Mouse (Mus musculus) heart, embryonic 14.5 days (tissue): Measurements from ENCODE around the gene Golm1. TPM values are rescaled to one million over a fixed set of nuclear protein-coding genes. Genes with fewer than 3 reads are reported as not detected.
A peak's percentile ranks its signal among the peaks of the same experiment; 100 is the strongest.

Experiments
- ATAC-seq: fragments of 200-750 bp; cut with Nextera tagmentation; 2 replicates; pipeline ENCODE4 v1.8.0; 2017; ENCODE audit warnings: low read depth, moderate TSS enrichment; ENCODE audit not compliant: insufficient number of reproducible peaks, insufficient read depth, low FRiP score
- H3K27ac ChIP-seq, 2 experiments: fragments of 200-500 bp in 1 of 2; fragments of 300-500 bp in 1 of 2; sonication (generic) in 1 of 2; replicated peaks in 1 of 2; 2 replicates each; pipeline ENCODE4 v1.5.1; 2012 to 2014; ENCODE audit warnings: low read depth in 2 of 2, low read length in 2 of 2, control low read depth in 1 of 2, mild to moderate bottlenecking in 1 of 2, mixed read lengths in 1 of 2; ENCODE audit not compliant: control insufficient read depth in 1 of 2, insufficient read depth in 1 of 2
- H3K27me3 ChIP-seq: fragments of 300-500 bp; sonication (generic); 2 replicates; pipeline ENCODE4 v1.6.1; 2014; ENCODE audit warnings: mild to moderate bottlenecking, low read length, control low read depth; ENCODE audit not compliant: control insufficient read depth, insufficient read depth
- H3K36me3 ChIP-seq: fragments of 300-500 bp; sonication (generic); 2 replicates; pipeline ENCODE4 v1.6.1; 2014; ENCODE audit warnings: mild to moderate bottlenecking, control low read depth, low read length, mixed read lengths; ENCODE audit not compliant: control insufficient read depth, insufficient read depth
- H3K4me1 ChIP-seq, 2 experiments: fragments of 200-500 bp in 1 of 2; fragments of 300-500 bp in 1 of 2; sonication (generic) in 1 of 2; 2 replicates each; pipeline ENCODE4 v1.6.1; 2012 to 2014; ENCODE audit warnings: low read length in 2 of 2, control low read depth in 1 of 2, mixed read lengths in 1 of 2; ENCODE audit not compliant: control insufficient read depth in 2 of 2, insufficient read depth in 2 of 2
- H3K4me2 ChIP-seq: fragments of 300-500 bp; sonication (generic); 2 replicates; pipeline ENCODE4 v1.6.1; 2014; ENCODE audit warnings: mild to moderate bottlenecking, low read length
- H3K4me3 ChIP-seq, 2 experiments: fragments of 200-500 bp in 1 of 2; fragments of 300-500 bp in 1 of 2; sonication (generic) in 1 of 2; 2 replicates each; pipeline ENCODE4 v1.5.1; 2012 to 2014; ENCODE audit warnings: low read length in 2 of 2, mild to moderate bottlenecking in 2 of 2, control low read depth in 1 of 2, low read depth in 1 of 2, moderate library complexity in 1 of 2; ENCODE audit not compliant: control insufficient read depth in 1 of 2, insufficient read depth in 1 of 2
- H3K9ac ChIP-seq: fragments of 300-500 bp; sonication (generic); 2 replicates; pipeline ENCODE4 v1.6.1; 2014; ENCODE audit warnings: mild to moderate bottlenecking, low read length
- H3K9me3 ChIP-seq: fragments of 300-500 bp; sonication (generic); 2 replicates; pipeline ENCODE4 v1.6.1; 2016; ENCODE audit warnings: low read length, control low read depth; ENCODE audit not compliant: control insufficient read depth
- WGBS: fragments of 180-500 bp; shearing (Covaris S2); extraction: QIAGEN DNeasy Blood & Tissue Kit; methylation state at CpG from one replicate; pipeline ENCODE4 v1.1.7; 2014; 5-methylcytosine and 5-hydroxymethylcytosine counted together
- polyA plus RNA-seq: library from polyadenylated mRNA; unstranded; fragments of >200 nt; fragmentation: Nextera tagmentation; extraction: Ambion mirVana; gene quantifications from 2 replicates; pipeline ENCODE4 v1.2.1, GENCODE M21; 2014

Gene Golm1
- polyA plus RNA-seq, 1 experiment from 2014 or later = 46.6 TPM

GRCm38 (mm10) chr13:59637800-59638199, 37.8 kb downstream of the Golm1 start:
- no peak overlapping the region for H3K4me3 ChIP-seq
- H3K9ac ChIP-seq = no peak overlapping the region
- no peak overlapping the region for H3K27ac ChIP-seq
- H3K9me3 ChIP-seq = no peaks in the 10 kb centered on the region
- no peak overlapping the region for H3K4me2 ChIP-seq
- WGBS = 88% methylated on average over 7 of the region's 7 CpGs
- H3K4me1 ChIP-seq = peaks cover 12 to 18% of the 10 kb centered on the region in 2 experiments
- no peak for ATAC-seq
- H3K36me3 ChIP-seq = peaks cover 64% of the 10 kb centered on the region
- no peaks in the 10 kb centered on the region for H3K27me3 ChIP-seq

- Histone ChIP-seq H3K9ac (no peak overlapping the region), H3K4me3 (no peak overlapping the region), H3K4me2 (no peak overlapping the region), H3K36me3 (peaks cover 89% of the 10 kb centered on the region), H3K27ac (no peak overlapping the region), H3K9me3 (no peaks in the 10 kb centered on the region), H3K4me1 (peaks cover 5 to 8% of the 10 kb centered on the region in 2 experiments), H3K27me3 (no peaks in the 10 kb centered on the region)
- 68% methylated on average over 5 of the region's 5 CpGs for WGBS
- no peak for ATAC-seq
These were observed 41.0 kb downstream of the Golm1 start for GRCm38 (mm10) chr13:59634637-59635036.

DNA sequence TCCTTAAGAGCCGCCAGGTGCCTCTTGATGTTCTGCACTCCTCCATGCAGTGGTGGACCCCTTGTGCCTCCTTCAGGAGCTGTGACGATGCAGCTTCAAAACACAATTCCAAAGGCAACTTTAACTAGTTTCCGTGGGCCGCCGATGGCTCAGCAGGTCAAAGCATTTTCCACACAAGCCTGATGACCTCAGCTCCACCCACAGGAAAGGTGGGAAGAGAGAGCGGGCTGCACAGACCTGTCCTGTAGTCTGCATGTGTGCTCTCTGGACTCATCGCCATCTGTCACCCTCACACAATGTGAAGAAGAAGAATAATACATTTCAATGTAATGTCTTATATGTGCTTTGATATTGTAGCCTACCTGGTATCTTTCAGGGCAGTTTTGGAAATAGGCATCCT, 48.9 kb downstream of the Golm1 start:
- no peak overlapping the region for H3K27ac ChIP-seq
- peaks cover 8 to 21% of the 10 kb centered on the region in 2 experiments for H3K4me1 ChIP-seq
- H3K4me2 ChIP-seq = no peak overlapping the region
- no peak overlapping the region for H3K9ac ChIP-seq
- H3K9me3 ChIP-seq = no peaks in the 10 kb centered on the region
- no peak for ATAC-seq
- H3K36me3 ChIP-seq = peaks cover 77% of the 10 kb centered on the region
- WGBS = 67% methylated on average over 7 of the region's 7 CpGs
- no peak overlapping the region for H3K4me3 ChIP-seq
- no peaks in the 10 kb centered on the region for H3K27me3 ChIP-seq

- no peaks in the 10 kb centered on the region for H3K9me3 ChIP-seq
- H3K27me3 ChIP-seq = no peaks in the 10 kb centered on the region
- ATAC-seq = peak; percentile 89
- H3K9ac ChIP-seq = no peak overlapping the region
- H3K27ac ChIP-seq = peak overlapping the region; percentile 73 to 86; a peak in 3 of 4 replicates
- peaks cover 8 to 21% of the 10 kb centered on the region in 2 experiments for H3K4me1 ChIP-seq
- 24% methylated on average over 5 of the region's 5 CpGs for WGBS
- peak overlapping the region; percentile 16 for H3K4me2 ChIP-seq
- H3K36me3 ChIP-seq = peaks cover 77% of the 10 kb centered on the region
- no peak overlapping the region for H3K4me3 ChIP-seq
These were observed 50.7 kb downstream of the Golm1 start for GRCm38 (mm10) chr13:59624903-59625302.

DNA sequence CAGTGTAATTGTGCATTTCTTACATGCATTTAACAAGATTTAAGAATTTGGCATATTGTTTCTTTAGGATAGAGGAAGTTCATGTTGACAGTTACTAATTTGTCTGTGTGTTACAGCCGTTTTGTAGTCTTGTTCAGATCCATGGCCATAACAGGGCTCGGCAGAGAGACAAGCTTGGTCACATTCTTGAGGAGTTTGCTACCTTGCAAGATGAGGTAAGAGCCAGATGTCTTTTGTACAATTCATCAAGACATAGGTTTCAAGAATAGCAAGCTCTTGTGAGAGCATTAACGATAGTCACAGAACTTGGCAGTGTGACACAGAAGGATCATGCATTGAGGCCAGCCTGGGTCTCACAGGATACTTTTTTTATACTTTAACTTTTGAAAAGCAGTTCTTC, 51.2 kb downstream of the Golm1 start:
- H3K4me3 ChIP-seq = no peak overlapping the region
- H3K9ac ChIP-seq = no peak overlapping the region
- H3K27ac ChIP-seq = peak overlapping the region; percentile 73 to 86
- ATAC-seq = no peak
- no peaks in the 10 kb centered on the region for H3K27me3 ChIP-seq
- H3K4me2 ChIP-seq = no peak overlapping the region; the same call in 1 of the 2 replicates
- whole genome bisulfite sequencing = 28% methylated on average over 3 of the region's 3 CpGs
- H3K4me1 ChIP-seq = peaks cover 8 to 21% of the 10 kb centered on the region in 2 experiments
- H3K9me3 ChIP-seq = no peaks in the 10 kb centered on the region
- peaks cover 75% of the 10 kb centered on the region for H3K36me3 ChIP-seq

- Histone ChIP-seq H3K36me3 (peaks cover 75% of the 10 kb centered on the region), H3K27me3 (no peaks in the 10 kb centered on the region), H3K4me3 (no peak overlapping the region), H3K9me3 (no peaks in the 10 kb centered on the region), H3K27ac (no peak overlapping the region), H3K4me2 (no peak overlapping the region), H3K9ac (no peak overlapping the region), H3K4me1 (peaks cover 8 to 20% of the 10 kb centered on the region in 2 experiments)
- no peak for ATAC-seq
- 83% methylated on average over 7 of the region's 7 CpGs for WGBS
These were observed 53.7 kb downstream of the Golm1 start for GRCm38 (mm10) chr13:59621643-59622489.

GRCm38 (mm10) chr13:59618463-59618862, 57.1 kb downstream of the Golm1 start:
- no peaks in the 10 kb centered on the region for H3K4me1 ChIP-seq
- no peaks in the 10 kb centered on the region for H3K27me3 ChIP-seq
- H3K36me3 ChIP-seq = peaks cover 81% of the 10 kb centered on the region
- no peak overlapping the region for H3K4me2 ChIP-seq
- ATAC-seq = no peak
- 55% methylated on average over 6 of the region's 6 CpGs for WGBS
- H3K27ac ChIP-seq = no peak overlapping the region
- no peak overlapping the region for H3K4me3 ChIP-seq
- no peak overlapping the region for H3K9ac ChIP-seq
- H3K9me3 ChIP-seq = no peaks in the 10 kb centered on the region
